Mouse (Mus musculus) brain, embryonic 18.5 days (tissue): ENCODE data around the gene Sparc.
A peak's percentile ranks its signal among the peaks of the same experiment; 100 is the strongest.

Experiments
- DNase-seq: peaks from one replicate; pipeline ENCODE4 v3.0.0-alpha.2; 2012; ENCODE audit warnings: low read depth, low spot score

Sparc gene

GRCm38 (mm10) chr11:55422978-55423377 lies at the start of gene Sparc:
Sparc (minus strand) TSS chr11:55423183.
- no peak for DNase-seq

- DNase-seq: no peak
Measured at GRCm38 (mm10) chr11:55471467-55471866, 48.5 kb upstream of the Sparc start.

GRCm38 (mm10) chr11:55470761-55471160 lies 47.8 kb upstream of the Sparc start:
- DNase-seq: no peak

- no peak for DNase-seq
Measured at GRCm38 (mm10) chr11:55469923-55470691, 47.1 kb upstream of the Sparc start.

GRCm38 (mm10) chr11:55469048-55469843 lies 46.3 kb upstream of the Sparc start, which contains the start of gene G3bp1:
G3bp1 (plus strand) TSS chr11:55469685.
- peak; percentile 100 for DNase-seq

GRCm38 (mm10) chr11:55468611-55469047 lies 45.6 kb upstream of the Sparc start:
- no peak for DNase-seq

GRCm38 (mm10) chr11:55468012-55468411 lies 45.0 kb upstream of the Sparc start:
- DNase-seq: no peak

GRCm38 (mm10) chr11:55465177-55465576 lies 42.2 kb upstream of the Sparc start:
- DNase-seq: no peak

GRCm38 (mm10) chr11:55464707-55465106 lies 41.7 kb upstream of the Sparc start:
- no peak for DNase-seq

GRCm38 (mm10) chr11:55462149-55462548 lies 39.2 kb upstream of the Sparc start:
- no peak for DNase-seq

- peak; percentile 91 for DNase-seq
Measured at GRCm38 (mm10) chr11:55461019-55461645, 38.1 kb upstream of the Sparc start, which contains the start of gene Atox1. Atox1 (minus strand) TSS chr11:55461239.

- DNase-seq: no peak
Measured at GRCm38 (mm10) chr11:55460559-55461018, 37.6 kb upstream of the Sparc start.

GRCm38 (mm10) chr11:55459850-55460558 lies 37.0 kb upstream of the Sparc start:
- no peak for DNase-seq

GRCm38 (mm10) chr11:55458501-55458900 lies 35.5 kb upstream of the Sparc start:
- no peak for DNase-seq

- no peak for DNase-seq
Measured at GRCm38 (mm10) chr11:55455166-55455565, 32.2 kb upstream of the Sparc start.

GRCm38 (mm10) chr11:55453640-55454039 lies 30.7 kb upstream of the Sparc start:
- DNase-seq: no peak

GRCm38 (mm10) chr11:55450311-55450710 lies 27.3 kb upstream of the Sparc start:
- DNase-seq: no peak

- DNase-seq: no peak
Measured at GRCm38 (mm10) chr11:55449531-55449930, 26.5 kb upstream of the Sparc start.

GRCm38 (mm10) chr11:55446579-55446978 lies 23.6 kb upstream of the Sparc start:
- no peak for DNase-seq

GRCm38 (mm10) chr11:55444772-55445171 lies 21.8 kb upstream of the Sparc start:
- no peak for DNase-seq

- DNase-seq: no peak
Measured at GRCm38 (mm10) chr11:55439718-55440117, 16.7 kb upstream of the Sparc start.
